13 mouse cellular contexts compared by ENCODE assay signal in genomic region chr5:149715571-149716328, GRCm38 (mm10). TPM values are rescaled to one million over a fixed set of nuclear protein-coding genes. Genes with fewer than 3 reads are reported as not detected.
DNase-seq lines count a peak whose midpoint lies in the region; ATAC-seq lines count a peak whose summit lies in the region.
"Had no signal": no experiment of that assay in that cellular context is flagged by ENCODE, and none has a peak within 500 bp of the region (broad histone marks: within the 10 kb centered on the region; RNA-seq: fewer than 3 reads in every experiment).

No protein-coding gene starts in this region.

- H3K27me3 ChIP-seq in hindbrain, embryonic 15.5 days, result no peaks in the 10 kb centered on the region
- H3K27me3 ChIP-seq in hindbrain, embryonic 16.5 days (replicated peaks; ENCODE audit: control insufficient read depth, insufficient read depth, low read length), result no peaks in the 10 kb centered on the region
- no peaks in the 10 kb centered on the region for H3K27me3 ChIP-seq in embryonic facial prominence, embryonic 11.5 days (ENCODE audit: control insufficient read depth, insufficient read depth, low read length)
- no peaks in the 10 kb centered on the region for H3K27me3 ChIP-seq in limb, embryonic 11.5 days (ENCODE audit: control insufficient read depth, insufficient read depth, low read length)

- no peaks in the 10 kb centered on the region for H3K9me3 ChIP-seq in hindbrain, embryonic 15.5 days
- H3K9me3 ChIP-seq in hindbrain, embryonic 16.5 days (ENCODE audit: control insufficient read depth, low read length), result no peaks in the 10 kb centered on the region
- H3K9me3 ChIP-seq in embryonic facial prominence, embryonic 11.5 days (replicated peaks; ENCODE audit: control insufficient read depth, low read length), result no peaks in the 10 kb centered on the region
- H3K9me3 ChIP-seq in limb, embryonic 11.5 days (ENCODE audit: control insufficient read depth, low read length), result no peaks in the 10 kb centered on the region

- no peak overlapping the region for H3K4me2 ChIP-seq in hindbrain, embryonic 15.5 days
- H3K4me2 ChIP-seq in hindbrain, embryonic 16.5 days (ENCODE audit: low read length), result no peak overlapping the region
- H3K4me2 ChIP-seq in embryonic facial prominence, embryonic 11.5 days (ENCODE audit: low read depth, low read length), result no peak overlapping the region
- H3K4me2 ChIP-seq in limb, embryonic 11.5 days (ENCODE audit: low read depth, severe bottlenecking), result no peak overlapping the region

- no peak; the same call in 1 of the 2 replicates for ATAC-seq in hindbrain, embryonic 15.5 days (ENCODE audit: low FRiP score, low read depth)
- ATAC-seq in hindbrain, embryonic 16.5 days, result no peak
- ATAC-seq in embryonic facial prominence, embryonic 11.5 days (replicated peaks; ENCODE audit: insufficient number of reproducible peaks, low FRiP score, low TSS enrichment, low read depth), result peak; percentile 61; the same call in 1 of the 2 replicates
- no peak for ATAC-seq in limb, embryonic 11.5 days (ENCODE audit: insufficient number of reproducible peaks, low FRiP score, low TSS enrichment, low read depth)
- ATAC-seq in activated CD4-positive, CD25-positive, alpha-beta regulatory T cell, adult 4 months, result no peak
- ATAC-seq in megakaryocyte, adult 5-6 weeks (ENCODE audit: poor library complexity, severe bottlenecking), result no peak

- H3K36me3 ChIP-seq in hindbrain, embryonic 15.5 days, result no peaks in the 10 kb centered on the region
- H3K36me3 ChIP-seq in hindbrain, embryonic 16.5 days (ENCODE audit: control insufficient read depth, insufficient read depth, low read length), result no peaks in the 10 kb centered on the region
- H3K36me3 ChIP-seq in embryonic facial prominence, embryonic 11.5 days (replicated peaks; ENCODE audit: control insufficient read depth, insufficient read depth, low read depth, low read length), result no peaks in the 10 kb centered on the region
- H3K36me3 ChIP-seq in limb, embryonic 11.5 days (ENCODE audit: control insufficient read depth, insufficient read depth, low read length), result no peaks in the 10 kb centered on the region

- H3K4me3 ChIP-seq in hindbrain, embryonic 15.5 days, result no peak overlapping the region
- no peak overlapping the region for H3K4me3 ChIP-seq in hindbrain, embryonic 16.5 days (ENCODE audit: low read length)
- H3K4me3 ChIP-seq in embryonic facial prominence, embryonic 11.5 days (ENCODE audit: low read depth, low read length), result no peak overlapping the region
- no peak overlapping the region for H3K4me3 ChIP-seq in limb, embryonic 11.5 days (ENCODE audit: low read depth, low read length)

- WGBS in hindbrain, embryonic 15.5 days, result 47% methylated on average over 15 of the region's 15 CpGs
- 46% methylated on average over 15 of the region's 15 CpGs for WGBS in hindbrain, embryonic 16.5 days
- 27% methylated on average over 15 of the region's 15 CpGs for WGBS in embryonic facial prominence, embryonic 11.5 days
- WGBS in limb, embryonic 11.5 days, result 58% methylated on average over 15 of the region's 15 CpGs

- peaks cover 21% of the 10 kb centered on the region for H3K4me1 ChIP-seq in hindbrain, embryonic 15.5 days (replicated peaks)
- H3K4me1 ChIP-seq in hindbrain, embryonic 16.5 days (ENCODE audit: control insufficient read depth, insufficient read depth, low read depth, low read length), result peaks cover 2% of the 10 kb centered on the region
- H3K4me1 ChIP-seq in embryonic facial prominence, embryonic 11.5 days (ENCODE audit: control insufficient read depth, insufficient read depth, low read length), result no peaks in the 10 kb centered on the region
- H3K4me1 ChIP-seq in limb, embryonic 11.5 days (ENCODE audit: control insufficient read depth, insufficient read depth, low read length), result peaks cover 10% of the 10 kb centered on the region

- peak; percentile 76 for DNase-seq in R1 (ENCODE audit: low read depth, low spot score)
- peak; percentile 59 for DNase-seq in embryonic facial prominence, embryonic 11.5 days (ENCODE audit: low spot score)
- DNase-seq in limb, embryonic 11.5 days (ENCODE audit: low spot score), result peak; percentile 28
- no peak for DNase-seq in kidney, adult 11 months
- DNase-seq: cerebellum, adult 2 months; heart, adult 11 months; heart, postnatal 4 days; kidney, postnatal 4 days; right cerebral cortex, postnatal 25 days had no signal

- no peak overlapping the region for H3K9ac ChIP-seq in hindbrain, embryonic 15.5 days
- H3K9ac ChIP-seq in hindbrain, embryonic 16.5 days (ENCODE audit: low read depth, low read length), result no peak overlapping the region
- no peak overlapping the region for H3K9ac ChIP-seq in embryonic facial prominence, embryonic 11.5 days (replicated peaks; ENCODE audit: low read length)
- no peak overlapping the region for H3K9ac ChIP-seq in limb, embryonic 11.5 days (ENCODE audit: low read length)

- H3K27ac ChIP-seq in hindbrain, embryonic 15.5 days (replicated peaks), result peak overlapping the region; percentile 17; the same call in 1 of the 2 replicates
- H3K27ac ChIP-seq in hindbrain, embryonic 16.5 days (ENCODE audit: low read depth, low read length), result no peak overlapping the region
- H3K27ac ChIP-seq in embryonic facial prominence, embryonic 11.5 days (replicated peaks; ENCODE audit: low read depth, low read length), result no peak overlapping the region
- no peak overlapping the region for H3K27ac ChIP-seq in limb, embryonic 11.5 days (replicated peaks; ENCODE audit: low read depth, low read length)

RNA-seq across cellular contexts. Expression of gene B3glct, which starts 37.7 kb away (rescaled TPM):
- polyA plus RNA-seq in hindbrain, embryonic 15.5 days (2015; fragmentation: Nextera tagmentation; extraction: Ambion mirVana), result 14.8 TPM in 2 replicates
- polyA plus RNA-seq in hindbrain, embryonic 16.5 days (2015; fragmentation: Nextera tagmentation; extraction: Ambion mirVana), result 13.8 and 16.0 TPM in 2 replicates
- polyA plus RNA-seq in embryonic facial prominence, embryonic 11.5 days (2014; fragmentation: Nextera tagmentation; extraction: Ambion mirVana), result 16.8 and 19.0 TPM in 2 replicates
- polyA plus RNA-seq in limb, embryonic 11.5 days (2014; fragmentation: Nextera tagmentation; extraction: Ambion mirVana), result 22.4 and 23.0 TPM in 2 replicates
- polyA plus RNA-seq in activated CD4-positive, CD25-positive, alpha-beta regulatory T cell, adult 4 months (2017; shearing (Covaris generic)), result 1 to 10 TPM; 2.4 to 2.9 TPM
- total RNA-seq in megakaryocyte, adult 5-6 weeks (2015), result 9.7 and 10.4 TPM in 2 replicates
- total RNA-seq in megakaryocyte, adult 5-6 weeks (2017), result 4.8 and 8.1 TPM in 2 replicates
